Mouse (Mus musculus) cerebellum, adult 9-10 months (tissue): ENCODE measurements around the gene Rela.

ENCODE experiments used
- DNase-seq: peaks from one replicate; pipeline ENCODE4 v3.0.0; 2022

The Rela gene

GRCm38 (mm10) chr19:5636571-5637041 lies 677 bp upstream of the Rela start:
- no peak for DNase-seq

DNA sequence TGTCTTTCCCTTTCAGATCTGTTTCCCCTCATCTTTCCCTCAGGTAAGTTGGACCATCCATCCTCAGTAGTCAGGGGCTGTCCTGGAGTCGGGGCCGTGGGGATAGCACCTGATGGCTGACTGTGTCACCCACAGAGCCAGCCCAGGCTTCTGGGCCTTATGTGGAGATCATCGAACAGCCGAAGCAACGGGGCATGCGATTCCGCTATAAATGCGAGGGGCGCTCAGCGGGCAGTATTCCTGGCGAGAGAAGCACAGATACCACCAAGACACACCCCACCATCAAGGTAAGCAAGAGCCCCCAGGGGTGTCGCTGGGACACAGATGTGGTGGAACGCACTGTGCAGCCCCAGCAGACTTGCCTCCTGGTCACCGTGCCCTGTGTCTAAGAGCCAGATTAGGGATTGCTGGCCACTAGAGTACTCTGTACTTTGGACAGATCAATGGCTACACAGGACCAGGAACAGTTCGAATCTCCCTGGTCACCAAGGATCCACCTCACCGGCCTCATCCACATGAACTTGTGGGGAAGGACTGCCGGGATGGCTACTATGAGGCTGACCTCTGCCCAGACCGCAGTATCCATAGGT lies 1.2 kb downstream of the Rela start:
- DNase-seq: no peak

DNA sequence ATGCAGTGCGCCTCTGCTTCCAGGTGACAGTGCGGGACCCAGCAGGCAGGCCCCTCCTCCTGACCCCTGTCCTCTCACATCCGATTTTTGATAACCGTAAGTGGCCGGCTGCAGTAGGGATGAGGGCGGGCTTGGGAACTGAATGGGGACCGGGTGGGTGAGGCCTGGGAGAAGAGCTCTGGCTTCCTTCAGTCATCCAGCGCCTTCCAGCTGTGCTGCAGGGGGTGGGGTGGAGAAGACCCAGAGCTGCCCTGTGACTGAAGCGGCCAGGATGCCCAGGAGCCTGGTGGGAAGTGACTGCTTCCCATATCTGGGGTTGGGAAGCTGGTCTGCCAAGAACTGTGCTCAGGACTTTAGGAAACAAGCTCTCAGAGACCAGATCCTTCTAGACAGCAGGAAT lies 3.1 kb downstream of the Rela start:
- DNase-seq: no peak

- DNase-seq: no peak
Observed at GRCm38 (mm10) chr19:5641021-5641420, 3.7 kb downstream of the Rela start.

GRCm38 (mm10) chr19:5641641-5642040 lies 4.4 kb downstream of the Rela start:
- no peak for DNase-seq

DNA sequence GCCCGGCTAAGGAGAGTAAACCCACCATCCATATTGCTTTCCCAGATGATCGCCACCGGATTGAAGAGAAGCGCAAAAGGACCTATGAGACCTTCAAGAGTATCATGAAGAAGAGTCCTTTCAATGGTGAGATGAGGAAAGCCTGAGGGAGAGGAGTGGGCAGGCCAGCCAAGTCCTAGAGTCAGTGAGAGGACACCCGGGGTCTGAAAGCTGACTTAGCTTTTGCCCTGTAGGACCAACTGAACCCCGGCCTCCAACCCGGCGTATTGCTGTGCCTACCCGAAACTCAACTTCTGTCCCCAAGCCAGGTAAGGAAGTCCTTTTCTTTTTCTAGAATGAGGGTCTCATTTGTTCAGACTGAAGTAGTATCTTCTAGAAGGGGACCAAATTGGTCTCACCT lies 8.0 kb downstream of the Rela start:
- no peak for DNase-seq

DNA sequence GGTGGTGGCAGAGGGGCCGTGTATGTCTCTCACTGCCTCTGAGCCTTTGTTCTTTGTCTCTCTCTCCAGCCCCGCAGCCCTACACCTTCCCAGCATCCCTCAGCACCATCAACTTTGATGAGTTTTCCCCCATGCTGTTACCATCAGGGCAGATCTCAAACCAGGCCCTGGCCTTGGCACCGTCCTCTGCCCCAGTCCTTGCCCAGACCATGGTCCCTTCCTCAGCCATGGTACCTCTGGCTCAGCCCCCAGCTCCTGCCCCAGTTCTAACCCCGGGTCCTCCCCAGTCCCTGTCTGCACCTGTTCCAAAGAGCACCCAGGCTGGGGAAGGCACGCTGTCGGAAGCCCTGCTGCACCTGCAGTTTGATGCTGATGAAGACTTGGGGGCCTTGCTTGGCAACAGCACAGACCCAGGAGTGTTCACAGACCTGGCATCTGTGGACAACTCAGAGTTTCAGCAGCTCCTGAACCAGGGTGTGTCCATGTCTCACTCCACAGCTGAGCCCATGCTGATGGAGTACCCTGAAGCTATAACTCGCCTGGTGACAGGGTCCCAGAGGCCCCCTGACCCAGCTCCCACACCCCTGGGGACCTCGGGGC lies 9.5 kb downstream of the Rela start:
- no peak for DNase-seq

DNA sequence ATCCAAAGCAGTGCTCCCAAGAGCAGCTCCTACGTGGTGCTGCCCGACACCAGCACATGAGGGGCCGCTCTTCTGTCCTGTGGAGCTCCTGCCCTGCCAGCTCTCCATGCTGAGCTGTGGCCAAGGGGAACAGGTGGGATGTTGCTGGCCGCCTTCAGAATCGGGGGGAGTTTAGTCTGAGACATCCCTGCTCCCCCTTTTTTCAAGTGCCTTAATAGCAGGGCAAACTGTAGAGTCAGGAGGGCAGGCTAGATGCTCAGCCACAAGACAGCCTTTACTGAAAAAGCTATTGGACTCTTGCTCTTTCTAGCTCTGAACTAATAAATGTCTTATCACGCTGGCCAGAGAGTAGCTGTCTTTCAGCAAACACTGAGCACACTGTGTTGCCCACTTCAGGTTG lies 10.5 kb downstream of the Rela start:
- no peak for DNase-seq

- peak; percentile 67 for DNase-seq
Observed at GRCm38 (mm10) chr19:5648401-5649297, 11.4 kb downstream of the Rela start.

GRCm38 (mm10) chr19:5649298-5649741 lies 12.0 kb downstream of the Rela start:
- no peak for DNase-seq

- no peak for DNase-seq
Observed at GRCm38 (mm10) chr19:5651502-5652274, 14.4 kb downstream of the Rela start.

DNA sequence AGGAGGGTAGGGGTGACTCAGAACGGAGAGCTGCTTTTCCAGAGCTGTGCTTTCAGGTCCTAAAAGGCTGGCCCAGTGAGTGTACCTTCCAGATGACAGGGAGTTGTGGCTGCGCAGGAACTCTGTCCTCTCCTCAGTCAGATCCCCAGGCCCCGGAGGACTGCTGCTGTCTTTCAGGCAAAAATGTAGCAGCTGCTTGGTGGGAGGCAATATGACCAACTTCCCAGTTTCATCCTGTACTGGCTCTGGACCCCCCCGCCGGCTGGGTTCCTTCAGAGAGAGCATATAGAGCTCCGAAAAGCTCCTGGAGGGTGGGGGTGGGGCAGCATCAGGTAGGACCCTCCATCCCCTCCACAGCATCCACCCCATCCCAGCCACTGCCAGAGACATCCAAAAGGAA lies 15.3 kb downstream of the Rela start:
- no peak for DNase-seq

- DNase-seq: no peak
Observed at GRCm38 (mm10) chr19:5653969-5654719, 16.9 kb downstream of the Rela start.

DNA sequence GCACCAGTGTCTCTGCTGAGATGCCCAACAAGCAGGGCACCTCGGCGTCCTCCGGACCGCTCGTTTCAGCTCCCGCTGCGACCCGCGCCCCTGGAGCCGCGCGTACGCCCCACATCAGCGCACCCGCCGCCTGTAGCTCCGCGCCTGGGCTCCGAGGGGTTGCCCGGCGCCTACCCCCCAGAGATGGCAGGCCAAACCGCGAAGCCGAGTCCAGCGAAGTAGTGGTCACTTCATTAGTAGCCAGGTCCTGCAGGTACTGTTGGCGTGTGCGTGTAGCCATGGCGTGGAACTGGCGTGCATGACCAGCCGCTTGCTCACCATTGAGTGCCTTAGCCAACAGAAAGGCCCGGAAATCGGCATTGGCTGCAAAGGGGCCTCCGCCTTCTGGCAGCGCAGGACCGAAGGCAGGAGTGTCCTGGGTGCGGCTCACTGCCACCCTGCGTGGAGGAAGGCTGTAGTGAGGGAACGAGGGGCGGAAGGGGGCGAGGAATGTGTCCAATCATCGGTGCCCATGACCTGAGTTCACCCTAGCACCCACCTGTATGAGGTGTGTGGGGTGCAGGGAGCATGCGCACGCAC lies 17.5 kb downstream of the Rela start:
- DNase-seq: no peak

DNA sequence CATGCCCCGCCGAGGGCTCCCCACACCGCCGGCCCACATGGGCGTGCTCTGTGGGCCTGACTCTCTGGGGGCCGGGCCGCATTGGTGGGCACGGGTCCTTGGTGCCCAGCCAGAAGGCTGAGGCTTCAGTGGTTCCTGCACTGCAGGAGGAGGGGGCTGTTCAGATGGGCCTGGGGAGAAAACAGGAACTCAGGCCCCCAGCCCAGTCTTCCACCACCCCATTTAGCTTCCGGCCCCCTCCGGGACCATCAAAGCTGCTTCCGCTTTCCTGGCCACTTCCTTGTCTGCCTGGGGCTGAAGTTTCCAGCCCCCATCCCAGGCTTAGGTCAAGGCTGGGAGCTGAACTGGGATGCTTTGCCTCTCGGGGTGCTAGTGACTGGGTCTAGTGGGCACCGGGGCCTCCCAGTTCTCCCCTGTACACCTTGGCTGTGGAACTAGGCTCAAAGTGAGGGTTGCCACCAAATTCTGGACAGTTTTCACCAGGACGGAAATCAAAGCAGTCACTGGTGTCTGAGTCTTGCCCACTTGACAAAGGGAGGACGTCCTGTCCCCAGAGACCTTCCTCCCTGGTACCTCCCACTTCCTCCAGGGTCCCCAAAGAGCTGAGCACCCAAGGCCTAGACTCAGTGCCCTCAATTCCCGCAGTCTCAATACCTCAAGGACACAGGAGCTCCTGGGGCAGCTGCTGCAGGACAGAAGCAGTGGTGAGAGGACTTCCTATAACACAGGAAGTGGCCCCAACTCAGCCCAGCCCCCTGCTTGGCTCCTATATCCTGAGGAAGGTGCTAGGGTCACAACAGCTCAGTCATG lies 23.9 kb downstream of the Rela start:
- DNase-seq: no peak

DNA sequence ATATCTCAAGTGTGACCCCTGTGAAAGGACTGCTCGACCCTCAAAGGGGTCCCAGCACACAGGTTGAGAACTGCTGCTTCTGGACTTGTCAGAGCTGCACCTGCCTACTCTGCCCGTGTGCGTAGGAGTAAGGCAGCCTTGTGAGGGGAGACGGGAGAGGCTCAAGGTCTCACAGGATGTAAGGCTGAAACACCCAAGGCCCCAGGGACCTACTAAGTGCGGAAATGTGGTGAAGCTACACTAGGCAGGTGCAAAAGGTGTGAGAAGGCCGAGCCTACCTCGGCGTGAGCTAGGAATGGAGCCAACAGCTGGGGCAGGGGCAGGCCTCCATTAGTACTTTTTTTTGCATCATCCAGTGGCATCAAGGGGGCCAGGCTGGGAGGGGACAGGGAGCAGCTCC lies 25.0 kb downstream of the Rela start:
- DNase-seq: no peak

DNA sequence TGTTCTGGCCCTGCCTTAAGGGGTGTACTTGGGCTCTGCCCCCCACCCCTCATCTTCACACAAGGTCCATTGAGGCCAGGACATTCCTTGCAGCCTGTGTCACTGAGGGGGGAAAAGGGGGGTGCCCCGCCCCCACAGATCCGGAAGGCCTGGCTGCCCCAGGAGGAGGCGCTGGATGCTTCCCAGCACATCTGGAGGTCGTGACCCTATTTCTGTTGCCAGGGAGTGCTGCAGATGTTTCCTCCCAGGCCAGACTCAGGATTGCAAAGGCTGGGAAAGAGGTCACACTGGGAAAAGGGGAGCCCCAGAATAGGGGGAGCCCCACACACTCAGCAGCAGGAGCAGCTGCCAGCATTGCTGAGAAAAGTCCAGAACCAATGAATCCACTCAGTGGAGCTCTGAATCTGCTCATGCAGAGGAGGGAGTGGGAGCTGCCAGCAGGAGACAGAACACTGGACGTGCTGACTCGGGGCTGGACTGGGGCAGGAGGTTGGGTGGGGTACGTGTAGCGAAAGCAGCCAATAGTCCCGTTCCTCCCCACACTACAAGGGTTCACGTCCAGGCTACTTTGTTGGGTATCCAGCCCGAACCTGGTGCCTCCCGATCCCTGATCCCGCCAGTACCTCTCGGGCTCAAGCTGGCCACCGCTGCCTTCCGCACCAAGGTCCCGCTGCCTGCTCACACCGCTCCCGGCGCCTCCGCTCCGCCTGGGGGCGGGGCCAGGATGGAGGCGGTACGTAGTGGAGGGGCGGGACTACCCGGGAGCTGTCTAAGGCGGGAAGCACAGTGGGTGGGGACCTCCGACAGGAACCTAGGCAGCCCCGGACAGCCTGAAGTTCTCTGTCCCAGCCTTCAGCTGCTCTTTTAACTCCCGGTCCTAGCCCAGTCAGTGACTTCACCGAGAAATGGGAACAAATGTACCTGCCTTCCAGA lies 26.0 kb downstream of the Rela start, which contains the start of gene Sipa1:
Sipa1 (minus strand) TSS at position 727 of the 933 bp plus-strand sequence.
- peak; percentile 58 for DNase-seq

GRCm38 (mm10) chr19:5664669-5665257 lies 27.5 kb downstream of the Rela start:
- DNase-seq: no peak

GRCm38 (mm10) chr19:5665465-5665864 lies 28.2 kb downstream of the Rela start:
- no peak for DNase-seq
